Mouse (Mus musculus) brain, adult 10 weeks (tissue): Measurements from ENCODE around the gene Kidins220. TPM values are rescaled to one million over a fixed set of nuclear protein-coding genes. Genes with fewer than 3 reads are reported as not detected.

Experiments
- polyA plus RNA-seq: library from polyadenylated mRNA; stranded (reverse); fragments of 350-450 nt; fragmentation: Illumina TruSeq; extraction: RNeasy Lipid Tissue Mini Kit (QIAGEN cat#74804); gene quantifications from one replicate; pipeline ENCODE4 v1.2.3, GENCODE M21; 2015; ENCODE audit warnings: low read depth, low replicate concordance

The Kidins220 gene
- 166 TPM for polyA plus RNA-seq

GRCm38 (mm10) chr12:24974446-24975114, at the start of gene Kidins220:
Gene Kidins220 (plus strand): TSS chr12:24974925.

GRCm38 (mm10) chr12:25097052-25097209, 122.2 kb downstream of the Kidins220 start, which contains the start of gene Id2:
Gene Id2 (minus strand): TSS chr12:25097140.

Other genes starting within 250 kb of the Kidins220 start
- 34.5 TPM for gene Mboat2, start 144.0 kb upstream of the Kidins220 start, polyA plus RNA-seq
- gene Id2, start 122.2 kb downstream of the Kidins220 start, polyA plus RNA-seq, result 224 TPM